Mouse (Mus musculus): ENCODE results near the gene Hoxa3. TPM values are rescaled to one million over a fixed set of nuclear protein-coding genes. Genes with fewer than 3 reads are reported as not detected.

Hoxa3 gene
- 1 to 10 TPM in 1 of 2 experiments, under 1 TPM in 1; 0.42 to 1.1 TPM for total RNA-seq (2021)

- intact Hi-C loops (cut with DNase I): no loop called here
- peak in 1 of 2 experiments; percentile 55 for DNase-seq
These were observed at the start of gene Hoxa3, which contains the start of gene Gm28308 for GRCm38 (mm10) chr6:52213119-52213986. Gene Hoxa3 (minus strand): TSS chr6:52213336. Gene Gm28308 (minus strand): TSS chr6:52213339.

DNA sequence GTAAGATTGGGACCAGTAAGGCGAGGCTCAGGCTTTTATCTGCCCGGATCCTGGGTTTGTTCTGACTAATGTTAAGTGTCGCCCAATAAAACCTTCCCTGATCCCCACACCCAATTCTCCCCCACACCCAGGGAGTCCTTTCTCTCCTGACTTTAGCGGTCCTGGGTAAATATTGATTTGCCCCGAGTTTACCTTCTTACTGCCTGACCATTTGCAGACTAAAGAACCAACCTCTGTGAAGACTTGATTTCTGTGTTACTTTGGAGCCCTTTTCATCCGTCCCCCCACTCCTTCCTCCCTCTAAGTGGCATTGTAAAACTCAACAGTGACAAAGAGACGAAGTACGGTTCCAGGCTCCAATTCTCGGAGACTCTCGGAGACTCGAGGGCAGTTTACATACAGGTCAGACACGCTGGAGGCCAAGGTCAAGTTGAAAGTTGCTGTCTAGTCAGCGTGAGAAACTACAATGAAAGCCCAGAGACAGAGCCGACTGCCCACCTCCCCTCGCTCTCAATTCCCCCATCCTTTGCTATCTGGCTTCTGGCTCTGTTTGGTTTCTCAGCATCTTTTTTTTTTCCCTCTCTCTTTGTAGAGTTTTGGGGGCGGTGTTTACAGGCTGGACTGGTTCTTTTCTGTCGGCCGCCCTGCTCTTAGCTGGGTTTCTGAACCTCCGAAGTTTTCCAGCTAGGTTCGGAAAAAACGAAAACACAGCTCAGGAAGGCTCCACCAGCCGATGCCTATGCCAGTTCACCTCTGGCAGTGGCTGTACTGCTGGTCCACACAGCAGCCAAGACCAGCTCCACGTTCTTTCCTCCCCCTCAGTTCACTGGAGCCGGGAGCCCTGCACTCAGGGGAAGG lies 49.6 kb upstream of the Hoxa3 start:
- intact Hi-C loops (cut with DNase I): no loop called here
- peak in 1 of 2 experiments; percentile 29 for DNase-seq

GRCm38 (mm10) chr6:52261751-52262462 lies 48.8 kb upstream of the Hoxa3 start:
- intact Hi-C loops (cut with DNase I): no loop called here

GRCm38 (mm10) chr6:52260654-52261575 lies 47.8 kb upstream of the Hoxa3 start, which contains the start of gene Hoxa13:
Gene Hoxa13 (minus strand): TSS chr6:52260880.
- DNase-seq: no peak
- intact Hi-C loops (cut with DNase I): no loop called here

More at GRCm38 (mm10) chr6:52261751-52262462, 48.8 kb upstream of the Hoxa3 start:
- peak in 1 of 2 experiments; percentile 29 for DNase-seq

GRCm38 (mm10) chr6:52259811-52260261 lies 46.7 kb upstream of the Hoxa3 start:
- peak in 1 of 2 experiments; percentile 37 for DNase-seq
- intact Hi-C loops (cut with DNase I): loop anchor here (5.0 kb wide), 4 partner anchors 707 to 1083 kb away; no protein-coding TSS in a partner anchor

DNA sequence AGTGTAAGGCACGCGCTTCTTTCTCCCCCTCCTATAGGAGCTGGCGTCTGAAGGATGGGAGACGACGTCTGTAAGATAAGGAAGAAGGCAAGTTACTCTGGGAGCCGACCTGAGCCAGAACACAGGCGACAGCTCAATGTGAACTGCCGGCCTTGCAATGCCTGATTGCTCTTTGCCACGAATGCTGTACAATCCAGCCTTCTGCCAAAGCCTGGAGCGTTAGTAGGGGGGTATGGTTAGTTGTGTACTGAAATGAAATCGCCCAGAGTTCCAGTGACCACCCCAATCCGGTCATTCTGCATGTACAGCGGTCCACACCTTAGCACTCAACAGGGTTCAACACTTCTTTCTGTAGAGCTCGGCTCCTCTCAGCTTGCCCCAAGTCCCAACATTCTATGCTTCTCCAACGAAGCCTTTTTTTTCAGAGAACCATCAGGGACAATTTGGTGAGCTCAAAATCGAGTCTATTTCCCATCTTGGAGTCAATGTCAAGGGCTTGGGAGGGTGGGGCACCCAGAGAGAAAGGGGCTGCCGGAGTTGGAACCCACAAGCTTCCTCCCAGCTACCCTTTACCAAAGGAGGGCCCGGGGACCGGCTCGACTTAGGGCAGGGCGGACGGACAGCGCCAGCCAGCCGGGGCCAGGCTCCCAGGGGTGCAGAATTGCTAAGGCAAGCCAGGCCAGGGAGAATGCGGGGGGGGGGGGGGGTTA lies 46.1 kb upstream of the Hoxa3 start:
- DNase-seq: peak in 1 of 2 experiments; percentile 35
- intact Hi-C loops (cut with DNase I): loop anchor here (5.0 kb wide), 4 partner anchors 708 to 1082 kb away; no protein-coding TSS in a partner anchor

DNA sequence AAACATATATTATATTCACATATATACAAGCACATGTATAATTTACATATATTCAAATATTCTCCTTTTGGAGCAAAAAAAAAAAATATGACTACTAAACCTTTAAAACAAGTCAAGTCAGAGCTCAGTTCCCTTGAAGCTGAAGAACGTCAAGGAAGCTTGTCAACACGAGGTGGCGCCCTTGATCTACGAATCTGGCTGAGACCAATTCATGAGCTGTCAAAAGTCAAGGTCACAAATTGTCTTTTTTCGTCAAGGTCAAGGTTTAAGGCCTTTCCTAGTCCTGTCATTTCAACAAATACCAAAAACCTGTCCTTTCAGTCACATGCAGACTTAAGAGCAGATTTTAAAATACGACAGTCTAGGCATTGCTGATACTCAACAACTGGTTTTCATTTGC lies 43.8 kb upstream of the Hoxa3 start:
- intact Hi-C loops (cut with DNase I): loop anchor here (1.0 to 5.0 kb wide), 8 partner anchors 344 to 1080 kb away; no protein-coding TSS in a partner anchor
- DNase-seq: peak; percentile 84 to 92

- intact Hi-C loops (cut with DNase I): no loop called here
- DNase-seq: peak in 1 of 2 experiments; percentile 54
These were observed 40.7 kb upstream of the Hoxa3 start for GRCm38 (mm10) chr6:52253511-52254500.

DNA sequence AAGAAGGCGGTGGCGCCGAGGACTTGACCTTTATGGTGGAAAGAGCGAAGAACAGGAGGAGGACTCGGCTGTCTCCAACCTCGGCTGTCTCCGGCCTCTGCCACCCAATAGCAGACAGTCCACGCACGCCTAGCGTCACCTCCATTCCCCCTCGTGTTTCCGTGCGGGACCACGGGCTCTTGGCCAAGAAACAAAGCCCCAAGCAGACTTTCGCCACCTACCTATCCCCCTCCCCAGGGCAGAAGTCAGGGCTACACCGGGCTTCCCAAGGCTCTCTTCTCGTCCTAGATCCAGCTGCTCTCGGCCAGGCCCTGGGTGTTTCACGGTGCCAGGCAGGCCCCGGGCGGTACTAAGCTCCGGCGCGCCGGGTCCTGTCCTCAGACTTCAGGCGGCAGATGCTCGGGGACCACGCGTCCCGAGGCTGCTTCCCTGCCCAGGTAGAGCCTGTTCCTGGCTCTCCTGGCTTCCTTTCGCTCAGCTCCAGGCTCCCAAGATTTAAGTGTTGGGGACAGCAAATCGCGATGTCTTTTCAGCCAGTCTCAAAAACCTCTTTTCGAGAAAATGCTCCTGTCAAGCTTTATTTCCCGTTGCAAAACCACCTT lies 39.7 kb upstream of the Hoxa3 start:
- intact Hi-C loops (cut with DNase I): no loop called here

GRCm38 (mm10) chr6:52252016-52252774 lies 39.1 kb upstream of the Hoxa3 start:
- DNase-seq: no peak
- intact Hi-C loops (cut with DNase I): no loop called here

More for the DNA sequence above, 39.7 kb upstream of the Hoxa3 start:
- DNase-seq: no peak

GRCm38 (mm10) chr6:52251177-52251879 lies 38.2 kb upstream of the Hoxa3 start:
- no peak for DNase-seq

GRCm38 (mm10) chr6:52249826-52250225 lies 36.7 kb upstream of the Hoxa3 start:
- DNase-seq: no peak
- intact Hi-C loops (cut with DNase I): loop anchor here (5.0 kb wide), 1 partner anchor 1068 kb away; no protein-coding TSS in a partner anchor

More at GRCm38 (mm10) chr6:52251177-52251879, 38.2 kb upstream of the Hoxa3 start:
- intact Hi-C loops (cut with DNase I): no loop called here

- no peak for DNase-seq
- intact Hi-C loops (cut with DNase I): loop anchor here (5.0 kb wide), 1 partner anchor 1067 kb away; no protein-coding TSS in a partner anchor
These were observed 36.2 kb upstream of the Hoxa3 start for GRCm38 (mm10) chr6:52249415-52249738.

- no peak for DNase-seq
- intact Hi-C loops (cut with DNase I): loop anchor here (5.0 kb wide), 1 partner anchor 1067 kb away; no protein-coding TSS in a partner anchor
These were observed 35.7 kb upstream of the Hoxa3 start for GRCm38 (mm10) chr6:52248638-52249414.

All from heart, postnatal 36 days (tissue).